Mouse (Mus musculus) kidney, adult 2 months (tissue): ENCODE measurements around the gene Retreg3. TPM values are rescaled to one million over a fixed set of nuclear protein-coding genes. Genes with fewer than 3 reads are reported as not detected.
A peak's percentile ranks its signal among the peaks of the same experiment; 100 is the strongest.

ENCODE experiments used
- DNase-seq: peaks from one replicate; pipeline ENCODE4 v3.0.0; 2021
- H3K27ac ChIP-seq: fragments of 200-500 bp; 2 replicates; pipeline ENCODE4 v1.5.1; 2012; ENCODE audit warnings: low read depth, low read length, control low read depth, inconsistent platforms; ENCODE audit not compliant: insufficient read depth
- H3K27me3 ChIP-seq: fragments of 200-500 bp; replicated peaks from 2 replicates; pipeline ENCODE4 v1.6.1; 2012; ENCODE audit warnings: mild to moderate bottlenecking, moderate library complexity, low read length, inconsistent platforms; ENCODE audit not compliant: control insufficient read depth, insufficient read depth
- H3K36me3 ChIP-seq: fragments of 200-500 bp; 2 replicates; pipeline ENCODE4 v1.6.1; 2012; ENCODE audit warnings: mild to moderate bottlenecking, moderate library complexity, low read length, inconsistent platforms; ENCODE audit not compliant: control insufficient read depth, insufficient read depth
- H3K4me1 ChIP-seq: fragments of 200-500 bp; 2 replicates; pipeline ENCODE4 v1.6.1; 2011; ENCODE audit warnings: low read length; ENCODE audit not compliant: control insufficient read depth, insufficient read depth
- H3K4me3 ChIP-seq: fragments of 200-500 bp; 2 replicates; pipeline ENCODE4 v1.5.1; 2011; ENCODE audit warnings: mild to moderate bottlenecking, low read depth, low read length, control low read depth; ENCODE audit not compliant: insufficient read depth
- CTCF ChIP-seq: fragments of 200-500 bp; conservative IDR thresholded peaks from 2 replicates; pipeline ENCODE4 v1.5.1; 2011; ENCODE audit warnings: low read depth, mild to moderate bottlenecking, control low read depth, low read length, moderate library complexity, mixed read lengths; ENCODE audit not compliant: insufficient read depth, insufficient read length
- POLR2A ChIP-seq: fragments of 200-500 bp; IDR thresholded peaks from one replicate; pipeline ENCODE4 v1.6.1; 2011; ENCODE audit warnings: low read depth, low read length, control low read depth
- WGBS: fragments of 180-500 bp; shearing (Covaris S2); methylation state at CpG from one replicate; pipeline ENCODE4 v1.1.7; 2018; 5-methylcytosine and 5-hydroxymethylcytosine counted together
- polyA plus RNA-seq: library from polyadenylated mRNA; depleted of rRNA; stranded (reverse); fragments of >200 nt; gene quantifications from 2 replicates; pipeline ENCODE4 v1.2.3, GENCODE M21; 2012

Gene Retreg3
- polyA plus RNA-seq, 1 experiment = 60.0 TPM

GRCm38 (mm10) chr11:101112186-101112585, 7.5 kb downstream of the Retreg3 start:
- Histone ChIP-seq H3K4me3 (no peak overlapping the region), H3K36me3 (no peaks in the 10 kb centered on the region), H3K27me3 (no peaks in the 10 kb centered on the region), H3K4me1 (no peaks in the 10 kb centered on the region), H3K27ac (no peak overlapping the region)
- TF ChIP-seq CTCF = no peak
- TF ChIP-seq POLR2A = no peak
- 81% methylated on average over 3 of the region's 3 CpGs for whole genome bisulfite sequencing
- no peak for DNase-seq

- DNase-seq = no peak
- TF ChIP-seq POLR2A (no peak), CTCF (no peak)
- no peaks in the 10 kb centered on the region for H3K4me1 ChIP-seq
- H3K4me3 ChIP-seq = no peak overlapping the region
- H3K27me3 ChIP-seq = no peaks in the 10 kb centered on the region
- 86% methylated on average over 4 of the region's 4 CpGs for WGBS
- no peaks in the 10 kb centered on the region for H3K36me3 ChIP-seq
- no peak overlapping the region for H3K27ac ChIP-seq
Measured at GRCm38 (mm10) chr11:101111178-101111577, 8.5 kb downstream of the Retreg3 start.

GRCm38 (mm10) chr11:101110708-101111107, 9.0 kb downstream of the Retreg3 start:
- Histone ChIP-seq H3K4me3 (no peak overlapping the region), H3K27ac (no peak overlapping the region), H3K27me3 (no peaks in the 10 kb centered on the region), H3K4me1 (no peaks in the 10 kb centered on the region), H3K36me3 (no peaks in the 10 kb centered on the region)
- no peak for TF ChIP-seq POLR2A
- TF ChIP-seq CTCF = no peak
- WGBS = 46% methylated on average over 5 of the region's 5 CpGs
- DNase-seq = no peak

GRCm38 (mm10) chr11:101109351-101109750, 10.3 kb downstream of the Retreg3 start:
- TF ChIP-seq POLR2A (no peak), CTCF (no peak)

GRCm38 (mm10) chr11:101103011-101103410, 16.7 kb downstream of the Retreg3 start:
- Histone ChIP-seq H3K4me3 (no peak overlapping the region), H3K4me1 (no peaks in the 10 kb centered on the region), H3K36me3 (peaks cover 1% of the 10 kb centered on the region), H3K27me3 (no peaks in the 10 kb centered on the region), H3K27ac (no peak overlapping the region)
- WGBS = 92% methylated on average over 5 of the region's 5 CpGs
- TF ChIP-seq CTCF = no peak
- no peak for DNase-seq

More at GRCm38 (mm10) chr11:101109351-101109750, 10.3 kb downstream of the Retreg3 start:
- no peaks in the 10 kb centered on the region for H3K4me1 ChIP-seq
- no peak overlapping the region for H3K27ac ChIP-seq
- no peaks in the 10 kb centered on the region for H3K27me3 ChIP-seq
- WGBS = 66% methylated on average over 4 of the region's 4 CpGs
- no peak for DNase-seq
- 0 out of 2 replicates have a peak, but pooled peaks cover 1% of the 10 kb centered on the region for H3K36me3 ChIP-seq
- H3K4me3 ChIP-seq = no peak overlapping the region

GRCm38 (mm10) chr11:101098231-101098630, 21.5 kb downstream of the Retreg3 start:
- H3K4me1 ChIP-seq = no peaks in the 10 kb centered on the region; the same call in 1 of the 2 replicates
- DNase-seq = no peak
- H3K36me3 ChIP-seq = no peaks in the 10 kb centered on the region; the same call in 1 of the 2 replicates
- no peaks in the 10 kb centered on the region for H3K27me3 ChIP-seq
- 69% methylated on average over 8 of the region's 8 CpGs for WGBS
- TF ChIP-seq CTCF = no peak
- TF ChIP-seq POLR2A = no peak
- H3K27ac ChIP-seq = no peak overlapping the region
- H3K4me3 ChIP-seq = no peak overlapping the region

- H3K4me1 ChIP-seq = no peaks in the 10 kb centered on the region; the same call in 1 of the 2 replicates
- H3K4me3 ChIP-seq = peak within 1 kb of the TSS; percentile 94
- no peaks in the 10 kb centered on the region; the same call in 1 of the 2 replicates for H3K36me3 ChIP-seq
- peak within 1 kb of the TSS; percentile 100 for H3K27ac ChIP-seq
- WGBS = under 1% methylated on average over 43 of the region's 43 CpGs
- no peaks in the 10 kb centered on the region for H3K27me3 ChIP-seq
- TF ChIP-seq CTCF = peak; percentile 87
- TF ChIP-seq POLR2A = peak; percentile 44
- peak; percentile 98 for DNase-seq
Measured at GRCm38 (mm10) chr11:101095314-101096024, 24.2 kb downstream of the Retreg3 start, which contains the start of gene Psmc3ip. TSS of gene Psmc3ip (minus strand) at chr11:101095436.
